Mouse (Mus musculus) large intestine, adult 2 months (tissue): ENCODE results near the gene Gcm1. TPM values are rescaled to one million over a fixed set of nuclear protein-coding genes. Genes with fewer than 3 reads are reported as not detected.

ENCODE experiments used
- DNase-seq: peaks from one replicate; pipeline ENCODE4 v3.0.0-alpha.2; 2012; ENCODE audit warnings: low read depth, low spot score
- WGBS: fragments of 180-500 bp; shearing (Covaris S2); methylation state at CpG from one replicate; pipeline ENCODE4 v1.1.7; 2018; 5-methylcytosine and 5-hydroxymethylcytosine counted together
- polyA plus RNA-seq: library from polyadenylated mRNA; depleted of rRNA; stranded (reverse); fragments of >200 nt; gene quantifications from 2 replicates; pipeline ENCODE4 v1.2.3, GENCODE M21; 2012

Gene Gcm1
- polyA plus RNA-seq, 1 experiment, result not detected

DNA sequence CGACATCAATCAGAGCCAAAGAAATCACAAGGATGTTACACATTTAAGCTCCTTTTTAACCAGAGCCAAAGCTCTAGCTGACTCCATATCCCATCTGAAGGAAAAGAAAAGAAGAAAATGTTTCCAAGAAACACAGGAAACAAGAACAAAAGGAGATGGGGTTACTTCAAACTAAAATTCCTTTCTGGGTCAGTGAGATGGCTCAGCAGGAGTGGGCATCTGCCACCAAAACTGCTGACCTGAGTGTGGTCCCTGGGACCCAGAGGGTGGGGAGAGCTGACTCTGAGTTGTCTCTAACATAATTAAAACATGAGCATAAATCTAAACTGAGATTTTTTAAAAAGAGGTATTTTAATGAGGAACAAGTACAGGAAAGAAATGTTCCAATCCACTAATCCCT is 38.2 kb downstream of the Gcm1 start:
- WGBS, result 81% methylated on average over 1 of the region's 1 CpGs
- DNase-seq, result no peak

GRCm38 (mm10) chr9:78090596-78090995 is 38.9 kb downstream of the Gcm1 start:
- WGBS, result 91% methylated on average over 3 of the region's 3 CpGs
- DNase-seq, result no peak

DNA sequence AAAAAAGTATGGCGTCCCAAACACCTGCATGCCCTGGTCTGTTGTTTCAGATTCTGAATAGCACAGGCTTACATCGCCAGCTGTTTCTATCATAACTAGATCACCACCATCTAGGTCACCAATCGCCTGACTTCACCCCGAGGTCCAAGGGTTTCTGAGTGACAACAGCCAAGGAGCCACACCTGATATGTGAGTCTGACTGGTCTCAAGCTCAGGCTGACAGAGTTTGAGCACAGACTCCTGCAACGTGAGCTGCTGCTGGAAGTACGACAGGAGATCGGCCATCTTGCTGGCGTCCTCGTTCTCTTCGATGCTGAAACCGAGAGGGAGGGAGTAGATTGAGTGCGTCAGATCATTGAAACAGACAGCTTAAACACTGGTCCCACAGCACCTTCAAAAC is 44.0 kb downstream of the Gcm1 start:
- no peak for DNase-seq
- 92% methylated on average over 12 of the region's 12 CpGs for WGBS

- DNase-seq, result no peak
- 89% methylated on average over 6 of the region's 6 CpGs for WGBS
Measured at GRCm38 (mm10) chr9:78096376-78096775, 44.7 kb downstream of the Gcm1 start.

DNA sequence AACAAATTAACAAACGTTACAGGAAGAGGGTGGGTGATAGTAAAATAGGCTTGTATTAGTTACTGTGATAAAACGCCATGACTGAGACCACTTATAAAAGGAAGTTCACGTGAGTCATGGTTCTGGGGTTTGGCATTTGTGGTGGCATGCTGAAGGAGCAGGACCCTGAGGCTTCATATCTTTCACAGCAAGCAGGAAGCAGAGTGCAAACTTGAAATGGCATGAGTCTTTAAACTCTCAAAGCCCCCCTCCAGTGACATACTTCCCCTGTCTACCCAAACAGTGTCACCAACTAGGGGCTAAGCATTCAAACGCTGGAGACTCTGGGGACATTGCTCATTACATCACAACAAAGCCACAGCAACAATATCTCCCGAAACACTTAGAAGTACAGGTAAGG is 49.2 kb downstream of the Gcm1 start:
- no peak for DNase-seq
- WGBS, result 78% methylated on average over 5 of the region's 5 CpGs

- DNase-seq, result no peak
- 39% methylated on average over 4 of the region's 4 CpGs for WGBS
Measured at GRCm38 (mm10) chr9:78101431-78101830, 49.7 kb downstream of the Gcm1 start.

DNA sequence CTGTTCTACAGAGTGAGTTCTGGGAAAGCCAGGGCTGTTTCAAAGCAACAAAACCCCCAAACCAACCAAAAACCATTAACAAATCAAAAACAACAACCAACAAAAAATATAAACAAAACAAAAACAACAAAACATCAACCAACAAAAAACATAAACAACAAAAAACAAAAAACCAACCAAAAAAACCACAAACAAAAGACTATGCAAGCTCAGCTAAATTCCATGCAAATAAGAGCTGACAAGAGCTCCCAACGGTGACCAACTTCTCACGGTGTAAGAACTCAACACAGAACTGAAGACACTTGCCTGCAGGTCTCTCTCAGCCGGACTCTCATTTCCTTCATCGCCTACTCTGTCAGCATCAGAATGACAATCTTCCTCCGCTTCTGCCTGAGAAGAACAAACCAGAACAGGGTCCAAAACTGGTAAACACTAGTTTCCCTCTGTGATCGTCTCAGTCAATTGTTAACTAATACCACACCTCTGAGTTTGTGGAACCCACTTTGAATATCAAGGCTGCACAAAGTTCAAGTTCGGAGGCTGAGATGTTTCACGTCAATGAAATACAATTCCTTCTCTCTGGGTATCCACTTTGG is 52.3 kb downstream of the Gcm1 start:
- no peak for DNase-seq
- WGBS, result 72% methylated on average over 8 of the region's 8 CpGs

- DNase-seq, result no peak
Measured at GRCm38 (mm10) chr9:78104973-78105372, 53.2 kb downstream of the Gcm1 start.

GRCm38 (mm10) chr9:78105501-78105932 is 53.8 kb downstream of the Gcm1 start:
- 56% methylated on average over 6 of the region's 6 CpGs for WGBS
- DNase-seq, result no peak

More at GRCm38 (mm10) chr9:78104973-78105372, 53.2 kb downstream of the Gcm1 start:
- 73% methylated on average over 6 of the region's 6 CpGs for WGBS

DNA sequence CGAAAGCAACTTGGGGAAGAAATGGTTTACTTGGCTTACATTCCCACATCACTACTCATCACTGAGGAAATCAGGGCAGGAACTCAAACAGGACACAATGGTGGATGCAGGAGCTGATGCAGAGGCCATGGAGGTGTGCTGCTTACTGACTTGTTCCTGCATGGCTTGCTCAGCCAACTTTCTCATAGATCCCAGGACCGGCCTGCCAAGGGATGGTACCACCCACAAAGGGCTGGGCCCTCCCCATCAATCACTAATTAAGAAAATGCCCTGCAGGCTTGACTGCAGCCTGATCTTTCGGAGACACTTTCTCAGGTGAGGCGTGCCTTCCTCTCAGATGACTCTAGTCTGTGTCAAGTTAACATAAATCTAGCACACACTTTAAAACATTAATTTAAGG is 55.1 kb downstream of the Gcm1 start:
- DNase-seq, result no peak
- 73% methylated on average over 4 of the region's 4 CpGs for WGBS

GRCm38 (mm10) chr9:78107582-78107911 is 55.8 kb downstream of the Gcm1 start:
- DNase-seq, result no peak
- 11% methylated on average over 6 of the region's 6 CpGs for WGBS

- DNase-seq, result no peak
- under 1% methylated on average over 88 of the region's 88 CpGs for WGBS
Measured at GRCm38 (mm10) chr9:78107912-78108795, 56.4 kb downstream of the Gcm1 start.

GRCm38 (mm10) chr9:78108796-78109239 is 57.1 kb downstream of the Gcm1 start, which contains the start of the genes Fbxo9 and Ick:
Gene Fbxo9 (minus strand): TSS chr9:78109065.
Gene Ick (plus strand): TSS chr9:78109192.
- peak; percentile 98 for DNase-seq
- 0% methylated on average over 20 of the region's 20 CpGs for WGBS

DNA sequence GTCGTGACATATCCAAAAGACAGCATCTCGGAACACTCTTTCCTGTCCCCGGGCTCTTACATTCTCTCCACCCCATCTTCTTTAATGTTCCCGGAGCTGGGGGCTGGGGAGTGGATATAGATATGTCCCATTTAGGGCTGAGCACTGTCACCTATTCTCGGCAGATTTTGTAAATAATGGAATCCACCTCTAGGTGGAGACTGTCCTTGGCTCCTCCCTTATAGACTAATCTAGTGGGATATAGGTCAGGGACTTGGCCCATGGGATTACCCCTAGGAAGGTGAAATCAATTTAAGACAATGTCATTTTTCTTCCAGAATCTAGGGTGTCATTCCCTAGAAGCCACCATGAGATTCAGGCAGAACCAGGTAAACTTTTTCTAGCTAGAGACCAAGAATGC is 57.9 kb downstream of the Gcm1 start:
- no peak for DNase-seq
- WGBS, result 31% methylated on average over 5 of the region's 5 CpGs

DNA sequence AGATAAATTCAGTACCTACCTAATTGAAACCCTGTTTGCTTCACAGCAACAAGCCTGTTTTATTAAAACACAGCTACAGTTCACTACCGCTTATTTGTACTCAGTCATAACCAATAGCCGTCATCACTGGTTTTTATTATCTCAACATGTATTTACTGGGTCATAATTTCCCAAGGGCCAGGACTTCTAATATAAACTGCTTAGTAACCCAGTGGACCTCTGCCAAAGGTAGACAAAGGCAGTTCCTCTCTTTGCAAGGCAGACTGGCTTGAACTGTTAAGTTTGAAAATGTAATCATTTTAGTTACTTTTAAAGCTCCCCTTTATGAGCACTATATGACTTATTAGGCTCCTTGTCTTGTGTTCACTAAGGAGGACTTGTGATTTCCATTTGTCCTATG is 59.7 kb downstream of the Gcm1 start:
- DNase-seq, result no peak
- WGBS, result 48% methylated on average over 2 of the region's 2 CpGs

DNA sequence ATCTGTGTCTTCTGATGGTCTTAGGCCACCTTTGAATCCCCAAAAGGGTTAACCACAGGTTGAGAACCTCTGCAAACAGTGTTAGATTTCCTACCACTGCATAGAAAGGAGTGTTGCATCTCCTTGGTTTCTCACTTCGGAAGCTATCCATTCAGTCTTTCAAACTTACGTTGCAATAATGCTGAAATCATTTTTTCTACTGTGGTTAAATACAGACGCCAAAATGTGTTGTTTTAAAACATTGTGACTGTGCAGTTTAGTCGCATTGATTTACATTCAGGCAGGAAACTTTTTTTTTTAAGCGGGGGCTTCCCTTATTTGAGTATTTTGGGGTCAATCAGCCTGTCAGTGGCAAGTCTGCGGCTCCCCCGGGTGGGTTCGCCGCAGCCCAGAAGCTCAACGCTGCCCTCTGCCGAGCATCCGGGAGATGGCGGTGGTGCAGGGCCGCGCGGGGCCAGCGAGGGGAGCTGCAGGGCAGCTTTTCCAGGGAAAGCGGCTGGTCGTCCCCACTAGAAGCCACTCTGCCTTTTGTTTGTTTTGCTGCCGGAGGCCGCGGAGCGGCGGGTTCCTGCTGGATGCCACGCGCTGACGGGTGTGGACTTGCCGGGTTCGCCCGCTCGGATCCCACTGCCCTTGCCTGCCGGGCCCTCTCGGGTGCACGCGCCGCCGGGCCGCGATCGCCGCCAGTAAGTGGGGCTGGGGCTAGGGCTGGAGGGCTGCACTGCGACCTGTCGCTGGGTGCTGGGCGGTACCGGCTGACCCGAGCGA is 61.2 kb downstream of the Gcm1 start:
- no peak for DNase-seq
- WGBS, result 1% methylated on average over 47 of the region's 47 CpGs

- under 1% methylated on average over 14 of the region's 14 CpGs for WGBS
- DNase-seq, result no peak
Measured at GRCm38 (mm10) chr9:78113538-78113885, 61.8 kb downstream of the Gcm1 start.
